Mouse (Mus musculus) ZHBTc4 (cell line): Measurements from ENCODE around the gene Dmgdh.

Source experiments
- DNase-seq: peaks from one replicate; pipeline ENCODE4 v3.0.0-alpha.2; 2011; ENCODE audit warnings: low read depth, low spot score

Dmgdh gene

DNA sequence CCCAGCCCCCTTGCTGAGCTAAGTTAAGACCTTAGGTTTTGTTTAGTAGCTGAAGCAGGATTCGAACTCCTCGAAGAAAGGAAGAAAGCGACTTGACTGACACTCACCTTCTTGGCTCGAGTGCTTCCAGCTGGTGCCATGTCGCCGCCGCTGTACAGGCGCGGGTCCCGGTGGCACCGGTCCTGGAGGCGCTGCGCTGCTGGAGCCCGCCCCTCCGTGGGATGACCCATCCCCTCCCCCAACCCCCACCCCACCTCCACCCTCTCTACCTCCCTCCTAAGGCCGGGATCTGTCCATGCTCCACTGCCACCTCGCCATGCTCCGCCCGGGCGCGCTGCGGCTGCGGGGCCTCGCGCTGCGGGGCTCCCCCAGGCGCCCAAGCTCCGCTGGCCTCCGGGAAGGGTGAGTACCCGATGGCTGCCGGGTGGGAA, at the start of gene Dmgdh, which contains the start of gene Bhmt2:
Gene Dmgdh, plus strand, starts transcription at position 303 of the 431 bp plus-strand sequence.
Gene Bhmt2, minus strand, starts transcription at position 172 of the 431 bp plus-strand sequence.
- DNase-seq, result peak; percentile 68

GRCm38 (mm10) chr13:93628861-93629260, 45.4 kb upstream of the Dmgdh start:
- DNase-seq, result no peak

DNA sequence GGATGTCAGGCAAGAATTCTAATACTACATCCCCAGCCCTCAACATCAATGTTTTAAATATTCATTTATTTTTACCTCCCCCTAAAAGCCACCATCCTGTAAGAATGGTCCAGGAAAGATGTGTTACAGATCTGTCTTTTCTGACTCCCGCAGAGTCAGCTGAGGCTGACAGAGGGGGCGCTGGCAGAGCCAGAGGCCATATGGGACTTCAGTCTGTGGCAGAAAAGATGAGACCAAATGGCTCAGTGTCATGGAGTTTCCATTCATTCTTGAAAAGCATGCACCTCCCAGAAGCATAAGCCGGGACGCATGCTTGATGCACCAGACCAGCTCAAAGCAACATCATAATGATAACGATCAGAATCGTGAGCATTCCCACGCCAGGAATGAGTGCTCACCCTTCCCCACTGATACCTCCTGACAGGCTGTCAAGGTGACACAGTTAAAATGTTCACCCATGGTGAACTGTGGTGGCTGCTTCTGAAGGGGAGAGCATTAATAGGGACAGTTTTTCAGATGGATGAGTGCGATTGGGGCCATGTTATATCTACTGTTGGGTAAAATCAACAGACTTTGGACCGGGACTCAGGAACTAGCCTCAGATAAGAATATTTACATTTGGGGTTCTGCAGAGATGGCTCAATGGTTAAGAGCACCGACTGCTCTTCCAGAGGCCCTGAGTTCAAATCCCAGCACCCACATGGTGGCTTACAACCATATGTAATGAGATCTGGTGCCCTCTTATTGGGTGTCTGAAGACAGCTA, 43.1 kb upstream of the Dmgdh start:
- DNase-seq, result no peak

GRCm38 (mm10) chr13:93632927-93633326, 41.3 kb upstream of the Dmgdh start:
- DNase-seq, result no peak

DNA sequence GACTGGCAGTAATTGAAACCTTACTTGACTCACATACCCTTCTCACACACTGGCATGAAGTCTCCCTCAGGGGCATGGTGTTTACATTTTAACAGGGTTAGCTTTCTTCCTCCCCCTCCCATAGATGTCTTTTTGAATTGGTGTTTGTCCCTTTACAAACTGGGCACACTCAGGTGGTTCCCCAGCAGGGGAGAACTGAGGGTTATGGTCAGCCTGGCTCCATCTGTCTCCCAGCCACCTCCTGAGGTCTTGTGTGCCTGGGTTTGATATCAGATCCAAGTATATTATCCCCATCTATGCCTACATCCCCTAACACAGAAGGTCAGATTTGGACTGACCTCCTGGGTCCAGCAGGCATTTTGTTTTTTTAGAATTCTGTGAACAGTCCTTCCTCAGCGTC, 37.7 kb upstream of the Dmgdh start:
- DNase-seq, result no peak

DNA sequence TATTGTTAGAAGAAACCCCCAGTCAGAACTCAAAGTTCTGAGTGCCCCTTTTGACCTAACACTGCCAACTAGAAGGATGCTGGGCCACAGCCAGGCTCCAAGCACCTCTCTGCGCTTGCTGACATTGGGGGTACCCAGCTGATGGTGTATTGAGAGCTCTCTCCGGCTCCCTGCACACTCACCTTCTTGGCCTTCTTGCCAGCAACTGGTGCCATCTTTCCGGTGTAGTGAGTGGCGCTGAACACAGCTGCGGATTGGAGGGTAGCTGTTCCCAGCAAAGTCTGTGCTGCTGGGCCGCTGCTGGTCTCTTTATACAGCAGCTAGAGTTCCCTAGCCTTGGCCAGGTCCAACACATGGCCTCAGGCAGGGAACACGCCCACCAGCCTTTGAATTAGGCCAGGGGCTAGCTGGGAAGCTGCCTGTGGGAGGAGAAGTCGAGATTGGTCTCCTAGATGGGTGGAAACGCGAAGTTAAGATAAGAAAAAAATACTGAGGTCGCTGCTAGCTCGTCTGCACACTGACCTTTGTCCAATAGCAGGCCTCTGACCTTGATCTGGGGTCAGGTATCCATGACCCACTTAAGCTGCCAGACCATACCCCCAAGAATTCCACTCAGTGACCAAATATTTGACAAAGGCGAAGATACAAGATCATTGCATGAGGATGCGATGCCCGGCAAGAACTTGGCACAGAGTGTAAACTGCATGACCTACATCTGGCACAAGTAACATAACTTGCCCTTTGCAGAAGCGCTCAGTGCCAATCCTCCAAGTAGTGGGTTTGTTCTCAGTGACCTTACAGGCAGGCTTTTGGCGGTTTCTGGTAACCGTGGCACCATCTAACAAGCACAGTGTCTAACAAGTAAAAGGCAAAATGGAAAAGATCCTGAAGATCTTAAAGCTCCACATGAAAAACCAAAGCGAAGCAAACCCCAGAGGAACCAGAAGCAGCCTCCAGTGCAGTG, 36.7 kb upstream of the Dmgdh start, which contains the start of gene Bhmt:
Gene Bhmt, minus strand, starts transcription at position 680 of the 964 bp plus-strand sequence.
- peak; percentile 72 for DNase-seq

DNA sequence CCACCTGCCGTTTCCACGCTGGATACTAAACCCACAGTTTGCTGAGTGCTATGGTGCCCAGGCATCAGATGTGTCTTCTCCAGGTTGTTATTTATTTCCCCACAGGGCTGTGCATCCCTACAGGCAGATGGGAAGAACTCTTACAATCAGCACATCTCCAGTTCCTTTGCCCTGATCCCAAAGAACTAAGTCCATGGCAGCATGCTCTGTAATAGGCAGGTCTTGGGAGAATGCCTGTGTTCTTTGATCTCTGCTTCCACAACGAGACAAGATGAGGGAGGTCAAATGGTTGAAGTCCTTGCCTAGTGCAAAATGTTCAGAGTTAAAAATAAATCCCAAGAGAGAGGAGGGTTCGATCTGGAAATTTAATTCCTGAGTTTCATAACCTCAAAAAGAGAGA, 34.6 kb upstream of the Dmgdh start:
- DNase-seq, result no peak

DNA sequence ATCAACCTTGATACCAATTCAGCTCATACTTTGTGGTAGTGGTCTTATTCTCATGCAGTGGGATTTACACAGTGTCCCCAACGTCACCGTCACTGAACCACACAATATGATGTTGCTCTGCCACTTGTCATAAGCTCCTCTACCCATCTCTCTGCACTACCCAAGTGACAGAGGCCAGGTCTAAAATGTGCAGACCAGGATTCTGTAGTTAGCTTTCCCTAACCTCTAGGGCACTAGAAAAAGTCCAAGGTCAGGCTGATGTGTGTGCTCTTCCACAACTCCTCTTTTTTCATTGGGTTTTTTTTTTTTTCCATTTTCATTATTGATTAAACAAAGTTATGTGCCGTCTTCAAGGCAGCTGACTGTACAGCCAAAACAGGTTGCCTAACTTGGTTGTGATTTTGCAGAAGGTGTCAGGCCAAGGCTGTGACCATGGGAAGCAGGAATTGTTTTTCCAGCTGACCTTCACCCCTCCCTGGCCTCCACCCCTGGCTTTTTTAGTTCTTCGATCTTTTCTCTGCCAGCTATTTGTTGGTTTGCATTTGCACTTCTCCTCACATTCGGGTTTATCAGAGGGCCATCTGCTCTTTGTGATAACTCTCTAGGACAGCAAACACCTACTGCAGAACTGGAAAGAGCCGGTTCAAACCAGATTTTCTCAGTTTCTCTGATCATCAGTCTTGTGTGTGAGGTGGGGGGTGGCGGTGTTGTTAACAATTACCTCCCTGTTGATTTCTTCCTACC, 25.7 kb upstream of the Dmgdh start:
- DNase-seq, result peak; percentile 90

- no peak for DNase-seq
These were observed 20.9 kb upstream of the Dmgdh start for GRCm38 (mm10) chr13:93653382-93653781.

- DNase-seq, result peak; percentile 62
These were observed 16.3 kb upstream of the Dmgdh start for GRCm38 (mm10) chr13:93657941-93658340.

DNA sequence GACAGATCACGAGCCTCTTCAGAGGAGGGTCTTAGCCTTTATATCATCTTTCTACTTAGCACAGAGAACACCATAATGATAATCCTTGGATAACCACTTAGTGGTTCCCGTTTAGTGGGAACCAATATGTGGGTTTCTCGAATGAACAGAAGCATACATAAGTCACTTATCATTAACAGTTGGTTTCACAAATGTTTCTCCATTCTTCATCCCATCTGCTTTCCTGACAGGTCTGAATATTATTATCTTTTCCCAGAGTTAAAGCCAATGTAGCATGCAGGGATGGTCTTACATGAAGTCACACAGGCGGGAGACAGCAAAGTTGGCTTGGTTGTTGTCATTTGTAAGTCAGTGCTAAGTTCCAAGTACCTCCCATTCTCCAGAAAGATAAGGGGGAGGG, 6.6 kb upstream of the Dmgdh start:
- DNase-seq, result no peak

DNA sequence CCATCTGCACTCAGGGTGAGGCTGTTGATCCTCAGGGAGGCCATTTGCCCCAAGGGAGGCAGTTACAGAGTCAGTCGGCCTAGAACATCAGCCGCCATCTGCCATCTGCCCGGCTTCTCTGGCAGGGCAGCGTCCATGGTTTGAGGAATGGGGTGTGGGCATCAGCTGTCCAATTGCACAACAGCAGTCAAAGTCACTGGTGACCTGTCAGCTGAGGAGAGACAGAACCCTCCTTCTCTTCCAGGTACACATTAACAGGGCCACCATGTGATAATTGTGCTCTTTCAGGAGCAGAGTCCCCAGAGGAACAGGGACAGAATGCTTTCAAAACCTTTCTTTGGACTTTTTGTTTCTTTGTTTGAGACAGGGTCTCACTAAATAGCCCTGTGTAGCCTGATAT, 1.9 kb upstream of the Dmgdh start:
- DNase-seq, result no peak

- DNase-seq, result no peak
These were observed 937 bp upstream of the Dmgdh start for GRCm38 (mm10) chr13:93673296-93673695.

DNA sequence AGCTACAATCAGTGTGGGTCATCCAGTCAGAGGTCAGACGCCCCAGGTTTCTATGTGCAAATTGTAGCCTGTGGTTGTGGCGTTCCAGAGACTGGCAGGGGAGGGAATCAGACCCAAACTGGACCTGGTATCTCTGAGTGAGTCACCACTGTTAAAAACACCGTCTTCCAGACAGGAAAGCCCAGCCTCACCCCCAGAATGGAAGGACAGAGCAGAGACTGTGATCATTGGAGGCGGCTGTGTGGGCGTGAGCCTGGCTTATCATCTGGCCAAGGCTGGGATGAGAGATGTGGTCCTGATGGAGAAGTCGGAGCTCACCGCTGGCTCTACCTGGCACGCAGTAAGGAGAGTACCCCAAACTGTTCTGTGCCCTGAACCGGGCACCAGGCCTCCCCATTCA, 2.6 kb downstream of the Dmgdh start:
- no peak for DNase-seq

DNA sequence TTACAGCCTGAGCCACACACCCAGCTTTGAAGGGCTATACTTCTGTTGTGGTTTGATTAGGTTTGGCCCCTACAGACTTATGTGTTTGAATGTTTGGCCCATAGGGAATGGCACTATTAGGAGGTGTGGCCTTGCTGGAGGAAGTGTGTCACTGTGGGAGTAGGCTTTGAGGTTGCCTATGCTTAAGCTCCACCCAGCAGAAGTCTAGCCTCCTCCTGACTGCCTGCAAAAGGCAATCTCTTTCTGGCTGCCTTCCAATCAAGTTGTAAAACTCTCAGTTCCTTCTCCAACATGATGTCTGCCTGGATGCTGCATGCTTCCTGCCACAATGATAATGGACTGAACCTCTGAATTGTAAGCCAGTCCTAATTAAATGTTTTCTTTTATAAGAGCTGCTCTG, 9.1 kb downstream of the Dmgdh start:
- DNase-seq, result peak; percentile 55

- DNase-seq, result no peak
These were observed 11.0 kb downstream of the Dmgdh start for GRCm38 (mm10) chr13:93685226-93685625.

GRCm38 (mm10) chr13:93687321-93687720, 13.1 kb downstream of the Dmgdh start:
- DNase-seq, result peak; percentile 93

GRCm38 (mm10) chr13:93689566-93689965, 15.3 kb downstream of the Dmgdh start:
- no peak for DNase-seq

GRCm38 (mm10) chr13:93690821-93691220, 16.6 kb downstream of the Dmgdh start:
- DNase-seq, result no peak

- no peak for DNase-seq
These were observed 24.6 kb downstream of the Dmgdh start for GRCm38 (mm10) chr13:93698866-93699265.

DNA sequence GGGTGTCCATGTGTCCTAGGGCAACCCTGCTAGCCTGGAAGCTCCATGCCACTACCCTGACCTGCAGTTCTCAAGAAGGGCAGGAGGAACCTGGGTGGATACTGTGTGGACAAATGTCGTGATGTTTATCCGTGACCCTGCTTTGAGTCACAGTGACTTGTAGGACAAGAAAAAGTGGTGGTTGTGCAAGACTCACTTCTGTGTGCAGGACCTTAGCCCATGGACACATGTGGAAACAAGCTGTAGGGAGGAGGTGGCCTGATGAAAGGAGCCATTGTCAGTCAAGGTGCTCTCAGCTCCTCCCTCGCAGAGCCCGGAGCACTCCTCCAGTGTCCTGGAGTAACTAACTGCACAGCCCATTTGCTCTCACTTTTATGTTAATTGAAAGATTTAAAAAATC, 31.5 kb downstream of the Dmgdh start:
- no peak for DNase-seq

DNA sequence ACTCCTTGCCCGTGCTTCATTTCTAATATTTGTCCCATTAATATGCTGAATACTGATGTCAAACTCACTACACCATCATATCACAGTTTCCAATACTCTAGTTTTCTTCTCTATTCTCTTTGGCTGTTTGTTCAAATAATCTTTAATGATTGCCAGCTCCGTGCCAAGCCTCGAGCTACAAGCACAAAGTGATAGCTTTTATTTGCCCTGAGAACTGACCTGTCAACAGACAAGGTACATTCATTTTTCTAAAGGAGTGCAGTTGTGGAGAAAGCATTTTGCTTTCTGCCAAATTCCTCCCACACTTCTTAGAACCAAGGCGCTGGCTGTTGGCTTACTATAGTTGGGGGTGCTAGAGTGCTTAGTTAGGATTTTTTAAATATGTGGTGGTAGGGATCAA, 33.0 kb downstream of the Dmgdh start:
- no peak for DNase-seq
